Mouse (Mus musculus): ENCODE data around the gene Adar.
"Not testable (repeated sequence)": the region's sequence is repeated elsewhere in the genome, so short reads cannot be mapped to it uniquely, and the experiment has no call there.

The Adar gene

GRCm38 (mm10) chr3:89796358-89796757 is 81.5 kb downstream of the Adar start:
- no peak for DNase-seq (ENCODE audit: low spot score)

GRCm38 (mm10) chr3:89798518-89798917 is 83.7 kb downstream of the Adar start:
- no peak for DNase-seq (ENCODE audit: low spot score)

GRCm38 (mm10) chr3:89799476-89799875 is 84.7 kb downstream of the Adar start:
- DNase-seq (ENCODE audit: low spot score) = no peak

GRCm38 (mm10) chr3:89800078-89800477 is 85.3 kb downstream of the Adar start:
- not testable (repeated sequence) for DNase-seq (ENCODE audit: low spot score)

GRCm38 (mm10) chr3:89800774-89801506 is 86.1 kb downstream of the Adar start:
- DNase-seq (ENCODE audit: low spot score) = no peak

- no peak for DNase-seq (ENCODE audit: low spot score)
These were observed 86.7 kb downstream of the Adar start for GRCm38 (mm10) chr3:89801507-89801847.

DNA sequence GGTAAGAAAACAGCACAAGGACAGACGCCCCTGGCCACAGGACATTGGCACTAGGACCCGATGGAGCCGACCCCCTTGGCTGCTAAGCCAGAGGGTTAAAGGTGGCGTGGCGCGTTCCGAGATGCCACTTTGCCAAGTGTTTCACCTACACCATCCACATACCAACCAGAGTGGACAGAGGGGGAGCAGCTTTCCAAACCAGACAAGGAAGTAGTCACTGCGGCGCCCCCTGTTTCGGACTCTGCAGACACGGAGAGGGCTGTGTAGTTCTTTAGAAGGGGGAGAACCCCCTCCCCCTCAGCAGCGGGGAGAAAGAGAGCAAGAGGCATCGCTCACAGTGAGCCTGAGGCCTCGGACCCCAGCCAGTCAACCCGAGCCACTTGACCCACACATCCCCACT is 88.1 kb downstream of the Adar start:
- no peak for DNase-seq (ENCODE audit: low spot score)

All from ovary, postnatal 14 days (tissue).